Mouse (Mus musculus) mesoderm, embryonic 11.5 days (tissue): ENCODE data around the gene Ago4.
"Not testable (repeated sequence)": the region's sequence is repeated elsewhere in the genome, so short reads cannot be mapped to it uniquely, and the experiment has no call there.

Experiments
- DNase-seq: peaks from one replicate; pipeline ENCODE4 v3.0.0-alpha.2; 2012; ENCODE audit warnings: low read depth, low spot score

Gene Ago4

GRCm38 (mm10) chr4:126532827-126533728 is at the start of gene Ago4:
Ago4 (minus strand) TSS chr4:126533472.
- peak; percentile 77 for DNase-seq

GRCm38 (mm10) chr4:126579077-126579476 is 45.8 kb upstream of the Ago4 start:
- no peak for DNase-seq

- DNase-seq, result no peak
Observed at GRCm38 (mm10) chr4:126577920-126578319, 44.6 kb upstream of the Ago4 start.

GRCm38 (mm10) chr4:126576281-126576680 is 43.0 kb upstream of the Ago4 start:
- no peak for DNase-seq

GRCm38 (mm10) chr4:126569783-126570182 is 36.5 kb upstream of the Ago4 start:
- DNase-seq, result no peak

GRCm38 (mm10) chr4:126567243-126567642 is 34.0 kb upstream of the Ago4 start:
- no peak for DNase-seq

- DNase-seq, result no peak
Observed at GRCm38 (mm10) chr4:126563798-126564197, 30.5 kb upstream of the Ago4 start.

GRCm38 (mm10) chr4:126556809-126557711 is 23.8 kb upstream of the Ago4 start, which contains the start of gene Clspn:
Clspn (plus strand) TSS chr4:126556935.
- DNase-seq, result peak; percentile 93

GRCm38 (mm10) chr4:126554462-126554861 is 21.2 kb upstream of the Ago4 start:
- peak; percentile 76 for DNase-seq

- DNase-seq, result no peak
Observed at GRCm38 (mm10) chr4:126553685-126554084, 20.4 kb upstream of the Ago4 start.

GRCm38 (mm10) chr4:126553105-126553504 is 19.8 kb upstream of the Ago4 start:
- no peak for DNase-seq

GRCm38 (mm10) chr4:126552136-126552535 is 18.9 kb upstream of the Ago4 start:
- DNase-seq, result no peak

- no peak for DNase-seq
Observed at GRCm38 (mm10) chr4:126546183-126546582, 12.9 kb upstream of the Ago4 start.

GRCm38 (mm10) chr4:126545703-126546102 is 12.4 kb upstream of the Ago4 start:
- DNase-seq, result no peak

- DNase-seq, result no peak
Observed at GRCm38 (mm10) chr4:126545016-126545415, 11.7 kb upstream of the Ago4 start.

GRCm38 (mm10) chr4:126542838-126543237 is 9.6 kb upstream of the Ago4 start:
- no peak for DNase-seq

GRCm38 (mm10) chr4:126540487-126541071 is 7.3 kb upstream of the Ago4 start:
- DNase-seq, result no peak

GRCm38 (mm10) chr4:126536865-126537264 is 3.6 kb upstream of the Ago4 start:
- DNase-seq, result no peak

- DNase-seq, result not testable (repeated sequence)
Observed at GRCm38 (mm10) chr4:126535631-126536030, 2.4 kb upstream of the Ago4 start.

- no peak for DNase-seq
Observed at GRCm38 (mm10) chr4:126533729-126534070, 428 bp upstream of the Ago4 start.

- DNase-seq, result no peak
Observed at GRCm38 (mm10) chr4:126532292-126532691, 980 bp downstream of the Ago4 start.

GRCm38 (mm10) chr4:126526828-126527227 is 6.4 kb downstream of the Ago4 start:
- no peak for DNase-seq
